Mouse (Mus musculus) hindbrain, embryonic 13.5 days (tissue): Measurements from ENCODE around the gene Apc2. TPM values are rescaled to one million over a fixed set of nuclear protein-coding genes. Genes with fewer than 3 reads are reported as not detected.
A peak's percentile ranks its signal among the peaks of the same experiment; 100 is the strongest.

Experiments used
- ATAC-seq: fragments of 200-750 bp; cut with Nextera tagmentation; 2 replicates; pipeline ENCODE4 v1.8.0; 2017; ENCODE audit warnings: moderate TSS enrichment; ENCODE audit not compliant: low FRiP score
- H3K27ac ChIP-seq: fragments of 300-500 bp; sonication (generic); 2 replicates; pipeline ENCODE4 v1.5.1; 2015; ENCODE audit warnings: inconsistent platforms, mild to moderate bottlenecking, moderate library complexity
- H3K27me3 ChIP-seq: fragments of 300-500 bp; sonication (generic); 2 replicates; pipeline ENCODE4 v1.6.1; 2015; ENCODE audit warnings: mild to moderate bottlenecking, inconsistent platforms
- H3K36me3 ChIP-seq: fragments of 300-500 bp; sonication (generic); 2 replicates; pipeline ENCODE4 v1.6.1; 2015; ENCODE audit warnings: mild to moderate bottlenecking, inconsistent platforms
- H3K4me1 ChIP-seq: fragments of 300-500 bp; sonication (generic); replicated peaks from 2 replicates; pipeline ENCODE4 v1.6.1; 2015; ENCODE audit warnings: inconsistent platforms
- H3K4me2 ChIP-seq: fragments of 300-500 bp; sonication (generic); 2 replicates; pipeline ENCODE4 v1.6.1; 2015; ENCODE audit warnings: inconsistent platforms, mild to moderate bottlenecking, moderate library complexity
- H3K4me3 ChIP-seq: fragments of 300-500 bp; sonication (generic); 2 replicates; pipeline ENCODE4 v1.5.1; 2015; ENCODE audit warnings: mild to moderate bottlenecking, inconsistent platforms
- H3K9ac ChIP-seq: fragments of 300-500 bp; sonication (generic); 2 replicates; pipeline ENCODE4 v1.6.1; 2015; ENCODE audit warnings: mild to moderate bottlenecking, inconsistent platforms
- H3K9me3 ChIP-seq: fragments of 300-500 bp; sonication (generic); 2 replicates; pipeline ENCODE4 v1.6.1; 2016; ENCODE audit warnings: inconsistent platforms
- WGBS: fragments of 180-500 bp; shearing (Covaris S2); methylation state at CpG from one replicate; pipeline ENCODE4 v1.1.7; 2015; 5-methylcytosine and 5-hydroxymethylcytosine counted together
- polyA plus RNA-seq: library from polyadenylated mRNA; unstranded; fragments of >200 nt; fragmentation: Nextera tagmentation; extraction: Ambion mirVana; gene quantifications from 2 replicates; pipeline ENCODE4 v1.2.1, GENCODE M21; 2015

Apc2 gene
- polyA plus RNA-seq, 1 experiment from 2014 or later = 182 TPM

- peak overlapping the region; percentile 79 for H3K4me2 ChIP-seq
- no peaks in the 10 kb centered on the region for H3K9me3 ChIP-seq
- ATAC-seq = no peak
- H3K27ac ChIP-seq = no peak overlapping the region
- no peaks in the 10 kb centered on the region for H3K36me3 ChIP-seq
- H3K4me3 ChIP-seq = peak overlapping the region; percentile 45; the same call in 1 of the 2 replicates
- WGBS = 82% methylated on average over 17 of the region's 17 CpGs
- H3K27me3 ChIP-seq = peaks cover 39% of the 10 kb centered on the region
- no peak overlapping the region for H3K9ac ChIP-seq
- peaks cover 24% of the 10 kb centered on the region for H3K4me1 ChIP-seq
Observed at GRCm38 (mm10) chr10:80324120-80325037, 28.6 kb downstream of the Apc2 start.

- no peak for ATAC-seq
- Histone ChIP-seq H3K4me3 (no peak overlapping the region), H3K27me3 (peaks cover 39% of the 10 kb centered on the region), H3K9me3 (no peaks in the 10 kb centered on the region), H3K4me1 (peaks cover 20% of the 10 kb centered on the region), H3K9ac (no peak overlapping the region), H3K36me3 (no peaks in the 10 kb centered on the region), H3K4me2 (no peak overlapping the region), H3K27ac (no peak overlapping the region)
- whole genome bisulfite sequencing = 84% methylated on average over 21 of the region's 21 CpGs
Observed at GRCm38 (mm10) chr10:80325045-80325444, 29.3 kb downstream of the Apc2 start.

- Histone ChIP-seq H3K9ac (peak within 1 kb of the TSS; percentile 68), H3K4me3 (peak within 1 kb of the TSS; percentile 46), H3K36me3 (no peaks in the 10 kb centered on the region), H3K4me1 (peaks cover 17% of the 10 kb centered on the region), H3K27ac (no peak within 1 kb of the TSS), H3K4me2 (peak within 1 kb of the TSS; percentile 79), H3K9me3 (no peaks in the 10 kb centered on the region), H3K27me3 (peaks cover 48% of the 10 kb centered on the region)
- ATAC-seq = peak; percentile 89
- WGBS = 5% methylated on average over 36 of the region's 36 CpGs
Observed at GRCm38 (mm10) chr10:80329273-80330081, 33.7 kb downstream of the Apc2 start, which contains the start of the genes Pcsk4 and Reep6. Gene Pcsk4, minus strand, starts transcription at chr10:80329498. Gene Reep6, plus strand, starts transcription at chr10:80329953.

DNA sequence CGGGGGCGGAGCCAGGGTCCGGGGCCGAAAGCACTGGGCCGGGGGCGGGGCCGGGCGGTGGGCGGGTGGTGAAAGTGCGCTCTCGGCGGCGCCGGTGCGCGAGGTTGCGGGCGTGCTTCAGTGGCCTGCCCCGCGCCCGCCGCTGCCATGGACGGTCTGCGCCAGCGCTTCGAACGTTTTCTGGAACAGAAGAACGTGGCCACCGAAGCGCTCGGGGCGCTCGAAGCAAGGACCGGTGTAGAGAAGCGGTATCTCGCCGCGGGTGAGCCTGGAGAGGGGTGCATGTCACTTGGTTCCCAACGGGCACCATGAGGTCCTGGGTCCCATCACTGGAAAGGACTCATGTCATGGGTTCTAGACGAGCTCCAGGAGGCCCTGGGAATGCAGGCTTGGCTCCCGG is 34.3 kb downstream of the Apc2 start:
- H3K9ac ChIP-seq = peak overlapping the region; percentile 68
- no peak overlapping the region for H3K27ac ChIP-seq
- peak overlapping the region; percentile 46 for H3K4me3 ChIP-seq
- peaks cover 17% of the 10 kb centered on the region for H3K4me1 ChIP-seq
- H3K9me3 ChIP-seq = no peaks in the 10 kb centered on the region
- ATAC-seq = no peak; the same call in 1 of the 2 replicates
- peak overlapping the region; percentile 79 for H3K4me2 ChIP-seq
- WGBS = 2% methylated on average over 34 of the region's 41 CpGs
- no peaks in the 10 kb centered on the region for H3K36me3 ChIP-seq
- H3K27me3 ChIP-seq = peaks cover 45% of the 10 kb centered on the region

- peaks cover 46% of the 10 kb centered on the region for H3K27me3 ChIP-seq
- 60% methylated on average over 2 of the region's 2 CpGs for WGBS
- peaks cover 17% of the 10 kb centered on the region for H3K4me1 ChIP-seq
- H3K4me3 ChIP-seq = peak overlapping the region; percentile 46; the same call in 1 of the 2 replicates
- ATAC-seq = no peak
- H3K9ac ChIP-seq = peak overlapping the region; percentile 68; the same call in 1 of the 2 replicates
- H3K36me3 ChIP-seq = 0 out of 2 replicates have a peak, but pooled peaks cover 3% of the 10 kb centered on the region
- H3K4me2 ChIP-seq = no peak overlapping the region
- no peak overlapping the region for H3K27ac ChIP-seq
- H3K9me3 ChIP-seq = no peaks in the 10 kb centered on the region
Observed at GRCm38 (mm10) chr10:80330888-80331287, 35.1 kb downstream of the Apc2 start.

GRCm38 (mm10) chr10:80331636-80332524 is 36.1 kb downstream of the Apc2 start:
- peaks cover 17% of the 10 kb centered on the region for H3K4me1 ChIP-seq
- 73% methylated on average over 10 of the region's 10 CpGs for WGBS
- H3K9me3 ChIP-seq = no peaks in the 10 kb centered on the region
- no peak overlapping the region for H3K9ac ChIP-seq
- H3K27ac ChIP-seq = no peak overlapping the region
- H3K36me3 ChIP-seq = 0 out of 2 replicates have a peak, but pooled peaks cover 3% of the 10 kb centered on the region
- ATAC-seq = no peak
- peaks cover 50% of the 10 kb centered on the region for H3K27me3 ChIP-seq
- H3K4me3 ChIP-seq = no peak overlapping the region
- no peak overlapping the region for H3K4me2 ChIP-seq

- no peaks in the 10 kb centered on the region for H3K9me3 ChIP-seq
- WGBS = 84% methylated on average over 5 of the region's 5 CpGs
- 0 out of 2 replicates have a peak, but pooled peaks cover 3% of the 10 kb centered on the region for H3K36me3 ChIP-seq
- ATAC-seq = no peak
- no peak overlapping the region for H3K4me3 ChIP-seq
- H3K27ac ChIP-seq = no peak overlapping the region
- peaks cover 48% of the 10 kb centered on the region for H3K27me3 ChIP-seq
- peaks cover 17% of the 10 kb centered on the region for H3K4me1 ChIP-seq
- no peak overlapping the region for H3K9ac ChIP-seq
- H3K4me2 ChIP-seq = no peak overlapping the region
Observed at GRCm38 (mm10) chr10:80332525-80332989, 36.8 kb downstream of the Apc2 start.

- peaks cover 2% of the 10 kb centered on the region for H3K4me1 ChIP-seq
- 0 out of 2 replicates have a peak, but pooled peaks cover 3% of the 10 kb centered on the region for H3K36me3 ChIP-seq
- 90% methylated on average over 12 of the region's 12 CpGs for WGBS
- ATAC-seq = no peak
- no peak overlapping the region for H3K27ac ChIP-seq
- H3K4me2 ChIP-seq = no peak overlapping the region
- H3K9me3 ChIP-seq = no peaks in the 10 kb centered on the region
- peaks cover 60% of the 10 kb centered on the region for H3K27me3 ChIP-seq
- no peak overlapping the region for H3K4me3 ChIP-seq
- peak overlapping the region; percentile 13; the same call in 1 of the 2 replicates for H3K9ac ChIP-seq
Observed at GRCm38 (mm10) chr10:80336263-80336662, 40.5 kb downstream of the Apc2 start.

- Histone ChIP-seq H3K4me3 (no peak overlapping the region), H3K4me1 (peaks cover 31% of the 10 kb centered on the region), H3K36me3 (0 out of 2 replicates have a peak, but pooled peaks cover 3% of the 10 kb centered on the region), H3K4me2 (0 out of 2 replicates have a peak overlapping the region, but pooled peaks have one; percentile 13), H3K9ac (no peak overlapping the region; the same call in 1 of the 2 replicates), H3K9me3 (no peaks in the 10 kb centered on the region), H3K27ac (no peak overlapping the region), H3K27me3 (peaks cover 75% of the 10 kb centered on the region)
- WGBS = 24% methylated on average over 19 of the region's 19 CpGs
- ATAC-seq = no peak
Observed at GRCm38 (mm10) chr10:80339941-80340750, 44.4 kb downstream of the Apc2 start.

- H3K4me1 ChIP-seq = peaks cover 34% of the 10 kb centered on the region
- no peak overlapping the region for H3K27ac ChIP-seq
- peaks cover 77% of the 10 kb centered on the region for H3K27me3 ChIP-seq
- H3K36me3 ChIP-seq = no peaks in the 10 kb centered on the region
- 13% methylated on average over 21 of the region's 21 CpGs for WGBS
- ATAC-seq = no peak
- no peak overlapping the region for H3K9ac ChIP-seq
- H3K4me3 ChIP-seq = no peak overlapping the region
- H3K4me2 ChIP-seq = no peak overlapping the region
- no peaks in the 10 kb centered on the region for H3K9me3 ChIP-seq
Observed at GRCm38 (mm10) chr10:80341026-80341425, 45.2 kb downstream of the Apc2 start.
